18 mouse cellular contexts compared by ENCODE assay signal in the genomic region with DNA sequence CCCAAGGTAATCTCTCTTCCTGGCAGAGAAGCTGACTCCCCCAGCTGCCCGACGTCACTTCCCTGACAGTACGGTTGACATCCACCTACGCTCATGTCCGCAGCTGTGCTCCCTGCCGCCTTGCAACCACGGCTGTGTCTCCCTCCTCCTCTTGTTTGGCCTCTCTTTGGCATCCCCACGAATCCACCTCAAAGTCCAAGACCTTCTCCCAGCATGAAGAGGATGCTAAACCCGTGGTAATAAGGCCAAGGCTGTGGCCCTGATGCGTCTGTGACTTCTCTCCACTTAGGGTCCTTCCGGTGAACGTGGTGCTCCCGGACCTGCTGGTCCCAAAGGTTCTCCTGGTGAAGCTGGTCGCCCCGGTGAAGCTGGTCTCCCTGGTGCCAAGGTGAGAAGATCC. TPM values are rescaled to one million over a fixed set of nuclear protein-coding genes. Genes with fewer than 3 reads are reported as not detected.
DNase-seq lines count a peak whose midpoint lies in the region; ATAC-seq lines count a peak whose summit lies in the region.
"Had no signal": no experiment of that assay in that cellular context is flagged by ENCODE, and none has a peak within 500 bp of the region (broad histone marks: within the 10 kb centered on the region; RNA-seq: fewer than 3 reads in every experiment).

No protein-coding gene starts in this region.

- WGBS in heart, embryonic 14.5 days: 62% methylated on average over 15 of the region's 15 CpGs
- 57% methylated on average over 15 of the region's 15 CpGs for WGBS in liver, embryonic 12.5 days (ENCODE audit: insufficient replicate concordance)
- 82% methylated on average over 15 of the region's 15 CpGs for WGBS in intestine, embryonic 15.5 days
- WGBS in stomach, embryonic 16.5 days: 64% methylated on average over 15 of the region's 15 CpGs
- WGBS in forebrain, embryonic 10.5 days: 83% methylated on average over 15 of the region's 15 CpGs

- H3K4me3 ChIP-seq in heart, embryonic 14.5 days (ENCODE audit: control insufficient read depth in 1 of 2, insufficient read depth in 1 of 2, low read depth in 1 of 2, low read length in 2 of 2): no peak overlapping the region
- H3K4me3 ChIP-seq in liver, embryonic 12.5 days: no peak overlapping the region
- no peak overlapping the region for H3K4me3 ChIP-seq in intestine, embryonic 15.5 days (replicated peaks)
- H3K4me3 ChIP-seq in stomach, embryonic 16.5 days (replicated peaks; ENCODE audit: low read length): no peak overlapping the region
- no peak overlapping the region for H3K4me3 ChIP-seq in forebrain, embryonic 10.5 days
- H3K4me3 ChIP-seq: hindbrain, embryonic 12.5 days; midbrain, embryonic 10.5 days; neural tube, embryonic 15.5 days had no signal

- H3K36me3 ChIP-seq in heart, embryonic 14.5 days (ENCODE audit: control insufficient read depth, insufficient read depth, low read length): peaks cover 66% of the 10 kb centered on the region; the same call in 1 of the 2 replicates
- H3K36me3 ChIP-seq in liver, embryonic 12.5 days: no peaks in the 10 kb centered on the region
- peaks cover 11% of the 10 kb centered on the region for H3K36me3 ChIP-seq in intestine, embryonic 15.5 days
- peaks cover 14% of the 10 kb centered on the region; the same call in 1 of the 2 replicates for H3K36me3 ChIP-seq in stomach, embryonic 16.5 days (ENCODE audit: control insufficient read depth, insufficient read depth, low read length)
- peaks cover 22% of the 10 kb centered on the region for H3K36me3 ChIP-seq in forebrain, embryonic 10.5 days (replicated peaks)
- H3K36me3 ChIP-seq: midbrain, embryonic 10.5 days; neural tube, embryonic 15.5 days had no signal

- H3K9me3 ChIP-seq in heart, embryonic 14.5 days (ENCODE audit: control insufficient read depth, low read length): no peaks in the 10 kb centered on the region
- no peaks in the 10 kb centered on the region for H3K9me3 ChIP-seq in liver, embryonic 12.5 days (replicated peaks)
- H3K9me3 ChIP-seq in intestine, embryonic 15.5 days: no peaks in the 10 kb centered on the region
- no peaks in the 10 kb centered on the region for H3K9me3 ChIP-seq in stomach, embryonic 16.5 days (replicated peaks; ENCODE audit: control insufficient read depth, low read length)
- no peaks in the 10 kb centered on the region for H3K9me3 ChIP-seq in forebrain, embryonic 10.5 days
- H3K9me3 ChIP-seq: hindbrain, embryonic 12.5 days; midbrain, embryonic 10.5 days; neural tube, embryonic 15.5 days had no signal

- peak overlapping the region; percentile 0 to 38; a peak in 1 of 4 replicates for H3K27ac ChIP-seq in heart, embryonic 14.5 days (replicated peaks in 1 of 2; ENCODE audit: control insufficient read depth in 1 of 2, insufficient read depth in 1 of 2, low read depth in 2 of 2, low read length in 2 of 2)
- H3K27ac ChIP-seq in liver, embryonic 12.5 days: 0 out of 2 replicates have a peak overlapping the region, but pooled peaks have one; percentile 19
- 0 out of 2 replicates have a peak overlapping the region, but pooled peaks have one; percentile 29 for H3K27ac ChIP-seq in intestine, embryonic 15.5 days
- H3K27ac ChIP-seq in stomach, embryonic 16.5 days (ENCODE audit: low read length): peak overlapping the region; percentile 97
- no peak overlapping the region for H3K27ac ChIP-seq in forebrain, embryonic 10.5 days
- H3K27ac ChIP-seq: hindbrain, embryonic 12.5 days; midbrain, embryonic 10.5 days; neural tube, embryonic 15.5 days had no signal

- no peak overlapping the region; the same call in 1 of the 2 replicates for H3K9ac ChIP-seq in heart, embryonic 14.5 days (ENCODE audit: low read length)
- H3K9ac ChIP-seq in liver, embryonic 12.5 days: no peak overlapping the region
- no peak overlapping the region for H3K9ac ChIP-seq in intestine, embryonic 15.5 days
- 0 out of 2 replicates have a peak overlapping the region, but pooled peaks have one; percentile 26 for H3K9ac ChIP-seq in stomach, embryonic 16.5 days (ENCODE audit: low read length)
- H3K9ac ChIP-seq: hindbrain, embryonic 12.5 days; neural tube, embryonic 15.5 days had no signal

- no peak for DNase-seq in heart, postnatal 36 days
- DNase-seq in liver: no peak
- DNase-seq in thymus, postnatal 0 days (ENCODE audit: low spot score): no peak
- DNase-seq in forebrain, embryonic 10.5 days (ENCODE audit: extremely low spot score, low spot score): no peak
- DNase-seq: layer of hippocampus, postnatal 36 days had no signal

- no peak for ATAC-seq in heart, embryonic 14.5 days (ENCODE audit: insufficient number of reproducible peaks, insufficient read depth, low FRiP score, low read depth)
- no peak for ATAC-seq in liver, embryonic 12.5 days
- no peak for ATAC-seq in intestine, embryonic 15.5 days
- ATAC-seq in stomach, embryonic 16.5 days (ENCODE audit: insufficient read depth, low FRiP score): no peak

- intact Hi-C loops in heart, postnatal 36 days (cut with DNase I): no loop called here

- no peak overlapping the region for H3K4me2 ChIP-seq in heart, embryonic 14.5 days (ENCODE audit: low read length)
- H3K4me2 ChIP-seq in liver, embryonic 12.5 days: no peak overlapping the region
- H3K4me2 ChIP-seq in intestine, embryonic 15.5 days (replicated peaks): no peak overlapping the region
- H3K4me2 ChIP-seq in stomach, embryonic 16.5 days (ENCODE audit: low read depth, low read length): peak overlapping the region; percentile 30; the same call in 1 of the 2 replicates
- H3K4me2 ChIP-seq: hindbrain, embryonic 12.5 days; neural tube, embryonic 15.5 days had no signal

- no peaks in the 10 kb centered on the region for H3K4me1 ChIP-seq in heart, embryonic 14.5 days (ENCODE audit: control insufficient read depth in 2 of 2, insufficient read depth in 2 of 2, low read length in 2 of 2)
- no peaks in the 10 kb centered on the region for H3K4me1 ChIP-seq in liver, embryonic 12.5 days
- H3K4me1 ChIP-seq in intestine, embryonic 15.5 days (replicated peaks): peaks cover 20% of the 10 kb centered on the region
- peaks cover 17% of the 10 kb centered on the region; the same call in 1 of the 2 replicates for H3K4me1 ChIP-seq in stomach, embryonic 16.5 days (ENCODE audit: control insufficient read depth, insufficient read depth, low read length)
- H3K4me1 ChIP-seq in forebrain, embryonic 10.5 days: peaks cover 8% of the 10 kb centered on the region
- H3K4me1 ChIP-seq: hindbrain, embryonic 12.5 days had no signal

- H3K27me3 ChIP-seq in heart, embryonic 14.5 days (ENCODE audit: control insufficient read depth, insufficient read depth, low read length): peaks cover 40% of the 10 kb centered on the region
- peaks cover 97% of the 10 kb centered on the region for H3K27me3 ChIP-seq in liver, embryonic 12.5 days (replicated peaks)
- H3K27me3 ChIP-seq in intestine, embryonic 15.5 days (replicated peaks): no peaks in the 10 kb centered on the region
- H3K27me3 ChIP-seq in stomach, embryonic 16.5 days (ENCODE audit: control insufficient read depth, insufficient read depth, low read length): no peaks in the 10 kb centered on the region
- peaks cover 80% of the 10 kb centered on the region for H3K27me3 ChIP-seq in forebrain, embryonic 10.5 days (ENCODE audit: poor library complexity, severe bottlenecking)

RNA-seq across cellular contexts. Expression of gene Col1a1, which starts 7.0 kb away (rescaled TPM):
- polyA plus RNA-seq in heart, embryonic 14.5 days (2014; fragmentation: Nextera tagmentation; extraction: Ambion mirVana): 447 and 511 TPM in 2 replicates
- total RNA-seq in heart, postnatal 36 days (2021): 100 to 1,000 TPM; 144 to 156 TPM
- 135 and 153 TPM in 2 replicates for polyA plus RNA-seq in liver, embryonic 12.5 days (2016; fragmentation: Nextera tagmentation; extraction: Ambion mirVana)
- polyA plus RNA-seq in intestine, embryonic 15.5 days (2015; fragmentation: Nextera tagmentation; extraction: Ambion mirVana): 984 and 1,087 TPM in 2 replicates
- polyA plus RNA-seq in stomach, embryonic 16.5 days (2015; fragmentation: Nextera tagmentation; extraction: Ambion mirVana): 2,066 and 2,076 TPM in 2 replicates
- polyA plus RNA-seq in thymus, postnatal 0 days (2015; fragmentation: Nextera tagmentation; extraction: Ambion mirVana): 64.3 and 68.9 TPM in 2 replicates
- polyA plus RNA-seq in forebrain, embryonic 10.5 days (2016; fragmentation: Nextera tagmentation; extraction: Ambion mirVana): 62.2 and 65.3 TPM in 2 replicates

RNA-seq across cellular contexts. Expression of gene Hils1, which starts 24.3 kb away (rescaled TPM):
- polyA plus RNA-seq in heart, embryonic 14.5 days (2014; fragmentation: Nextera tagmentation; extraction: Ambion mirVana): 0.24 TPM in 2 replicates
- total RNA-seq in heart, postnatal 36 days (2021): not detected
- not detected in 2 replicates for polyA plus RNA-seq in liver, embryonic 12.5 days (2016; fragmentation: Nextera tagmentation; extraction: Ambion mirVana)
- polyA plus RNA-seq in intestine, embryonic 15.5 days (2015; fragmentation: Nextera tagmentation; extraction: Ambion mirVana): not detected in 2 replicates
- polyA plus RNA-seq in stomach, embryonic 16.5 days (2015; fragmentation: Nextera tagmentation; extraction: Ambion mirVana): not detected in 2 replicates
- not detected in 2 replicates for polyA plus RNA-seq in thymus, postnatal 0 days (2015; fragmentation: Nextera tagmentation; extraction: Ambion mirVana)
- not detected in 2 replicates for polyA plus RNA-seq in forebrain, embryonic 10.5 days (2016; fragmentation: Nextera tagmentation; extraction: Ambion mirVana)
- total RNA-seq: adrenal gland, postnatal 10 days; CH12.LX; layer of hippocampus, postnatal 36 days; liver, adult 2 months had no signal
- polyA plus RNA-seq: frontal cortex, adult 2 months; hindbrain, embryonic 12.5 days; kidney, adult 2 months; large intestine, adult 2 months; liver, adult 2 months; midbrain, embryonic 10.5 days; neural tube, embryonic 15.5 days had no signal

RNA-seq across cellular contexts. Expression of gene Sgca, which starts 33.1 kb away (rescaled TPM):
- polyA plus RNA-seq in heart, embryonic 14.5 days (2014; fragmentation: Nextera tagmentation; extraction: Ambion mirVana): 34.6 and 36.7 TPM in 2 replicates
- 100 to 1,000 TPM; 185 to 189 TPM for total RNA-seq in heart, postnatal 36 days (2021)
- 0.17 TPM in 1 of 2 replicates, not detected in the other for polyA plus RNA-seq in liver, embryonic 12.5 days (2016; fragmentation: Nextera tagmentation; extraction: Ambion mirVana)
- 0.19 TPM in 1 of 2 replicates, not detected in the other for polyA plus RNA-seq in intestine, embryonic 15.5 days (2015; fragmentation: Nextera tagmentation; extraction: Ambion mirVana)
- polyA plus RNA-seq in stomach, embryonic 16.5 days (2015; fragmentation: Nextera tagmentation; extraction: Ambion mirVana): 0.41 and 3.2 TPM in 2 replicates
- polyA plus RNA-seq in thymus, postnatal 0 days (2015; fragmentation: Nextera tagmentation; extraction: Ambion mirVana): 0.22 and 0.30 TPM in 2 replicates
- polyA plus RNA-seq in forebrain, embryonic 10.5 days (2016; fragmentation: Nextera tagmentation; extraction: Ambion mirVana): not detected in 2 replicates
- polyA plus RNA-seq: liver, adult 2 months had no signal

RNA-seq across cellular contexts. Expression of gene Ppp1r9b, which starts 47.8 kb away (rescaled TPM):
- polyA plus RNA-seq in heart, embryonic 14.5 days (2014; fragmentation: Nextera tagmentation; extraction: Ambion mirVana): 8.1 and 8.6 TPM in 2 replicates
- total RNA-seq in heart, postnatal 36 days (2021): 10 to 100 TPM; 46.3 to 50.8 TPM
- 13.4 and 14.1 TPM in 2 replicates for polyA plus RNA-seq in liver, embryonic 12.5 days (2016; fragmentation: Nextera tagmentation; extraction: Ambion mirVana)
- polyA plus RNA-seq in intestine, embryonic 15.5 days (2015; fragmentation: Nextera tagmentation; extraction: Ambion mirVana): 6.8 and 8.1 TPM in 2 replicates
- 6.6 and 8.0 TPM in 2 replicates for polyA plus RNA-seq in stomach, embryonic 16.5 days (2015; fragmentation: Nextera tagmentation; extraction: Ambion mirVana)
- 21.5 and 27.9 TPM in 2 replicates for polyA plus RNA-seq in thymus, postnatal 0 days (2015; fragmentation: Nextera tagmentation; extraction: Ambion mirVana)
- polyA plus RNA-seq in forebrain, embryonic 10.5 days (2016; fragmentation: Nextera tagmentation; extraction: Ambion mirVana): 8.7 and 10.7 TPM in 2 replicates
